Mouse (Mus musculus) ES-CJ7 (cell line): ENCODE results near the gene Dgke.
A peak's percentile ranks its signal among the peaks of the same experiment; 100 is the strongest.
"Not testable (repeated sequence)": the region's sequence is repeated elsewhere in the genome, so short reads cannot be mapped to it uniquely, and the experiment has no call there.

Source experiments
- DNase-seq: peaks from one replicate; pipeline ENCODE4 v3.0.0; 2011; ENCODE audit warnings: low read depth, low spot score

Dgke gene

GRCm38 (mm10) chr11:89074783-89075413, 8.2 kb upstream of the Dgke start:
- no peak for DNase-seq

DNA sequence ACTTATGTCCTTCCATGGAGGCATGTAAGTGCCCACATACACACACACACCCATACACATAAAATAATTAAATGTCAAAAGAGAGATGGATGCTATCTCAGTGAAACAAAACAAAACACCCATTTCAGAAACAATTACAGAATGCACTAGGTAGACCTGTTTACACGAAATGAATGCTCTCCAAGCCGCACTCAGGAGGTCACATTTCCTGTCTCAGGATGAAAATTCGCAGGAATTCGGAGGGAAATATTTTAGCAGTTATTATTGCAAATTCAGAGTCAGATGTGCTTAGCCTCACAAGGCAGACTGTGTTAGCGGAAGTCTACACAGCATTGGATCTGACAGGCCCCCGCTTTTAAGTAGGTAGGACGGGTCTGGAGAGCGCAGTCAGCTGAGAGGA, 6.9 kb upstream of the Dgke start, which contains the start of gene Gm525:
Gene Gm525 (plus strand): TSS at position 301 of the 400 bp plus-strand sequence.
- DNase-seq = no peak

- no peak for DNase-seq
Measured at GRCm38 (mm10) chr11:89071522-89071921, 4.9 kb upstream of the Dgke start.

GRCm38 (mm10) chr11:89069303-89069702, 2.7 kb upstream of the Dgke start:
- peak; percentile 90 for DNase-seq

DNA sequence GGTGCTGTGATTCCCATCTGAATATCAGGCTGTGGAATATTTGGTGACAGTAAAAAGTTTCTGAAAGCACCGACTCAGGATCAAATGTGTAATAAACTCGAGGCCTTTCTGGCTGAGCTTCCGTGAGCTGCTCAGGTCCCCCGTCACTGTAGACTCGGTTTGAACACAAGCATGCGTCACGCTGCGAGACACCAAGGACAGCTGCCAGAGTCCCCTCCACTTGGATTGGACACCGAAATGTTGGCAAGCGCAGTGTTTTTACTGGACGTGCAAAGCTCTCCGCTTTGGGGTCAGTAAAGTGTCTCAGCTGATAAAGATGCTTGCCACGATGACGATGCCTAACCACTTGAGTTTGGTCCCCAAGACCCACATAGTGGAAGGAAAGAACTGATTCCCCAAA, 2.0 kb upstream of the Dgke start:
- DNase-seq = peak; percentile 66

GRCm38 (mm10) chr11:89067871-89068490, 1.3 kb upstream of the Dgke start:
- peak; percentile 98 for DNase-seq

DNA sequence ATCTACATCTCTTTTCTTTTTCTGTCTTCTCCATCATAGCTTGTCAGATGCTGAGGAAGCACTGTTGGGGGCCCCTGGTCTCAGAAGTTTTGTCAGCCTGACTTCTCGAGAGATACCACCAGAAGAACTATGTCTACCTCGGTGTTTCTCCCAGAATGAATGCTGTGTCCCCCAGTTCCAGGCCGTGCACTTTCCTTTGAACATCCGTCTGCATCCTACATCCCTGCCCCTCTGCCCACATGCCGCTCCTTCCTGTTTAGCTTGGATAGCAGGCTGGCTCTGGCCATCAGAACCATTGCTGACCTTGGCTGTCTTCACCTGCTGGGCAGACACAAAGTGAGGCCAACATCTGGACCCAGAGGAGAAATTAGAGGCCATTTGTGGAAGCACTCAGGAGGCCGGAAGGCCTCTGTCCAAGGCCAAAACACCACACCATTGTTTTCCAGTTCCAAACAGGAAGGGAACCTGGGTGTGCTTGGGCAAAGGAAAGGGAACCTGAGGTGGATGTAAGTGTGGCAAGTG, 712 bp upstream of the Dgke start:
- DNase-seq = peak; percentile 86

DNA sequence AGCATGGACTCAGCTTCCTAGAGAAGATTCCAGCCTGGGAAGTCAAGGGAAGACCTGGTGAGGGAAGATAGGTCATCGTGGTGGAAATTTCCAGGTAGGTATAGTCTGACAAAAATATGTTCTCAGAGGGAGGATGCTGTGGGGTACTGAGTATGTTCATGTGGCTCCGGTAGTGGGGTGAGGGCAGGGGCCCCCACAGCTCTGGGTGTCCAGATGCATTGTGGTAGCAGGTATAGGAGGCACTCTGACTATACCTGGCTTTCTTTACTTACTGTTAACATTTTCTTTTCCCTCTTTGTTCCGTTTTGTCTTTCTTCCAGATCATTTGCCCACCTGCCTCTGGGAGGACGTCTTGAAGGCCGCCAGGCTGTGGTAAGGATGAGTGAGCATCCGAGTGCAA, 524 bp downstream of the Dgke start:
- DNase-seq = no peak

- DNase-seq = peak; percentile 83
Measured at GRCm38 (mm10) chr11:89065297-89065696, 1.4 kb downstream of the Dgke start.

DNA sequence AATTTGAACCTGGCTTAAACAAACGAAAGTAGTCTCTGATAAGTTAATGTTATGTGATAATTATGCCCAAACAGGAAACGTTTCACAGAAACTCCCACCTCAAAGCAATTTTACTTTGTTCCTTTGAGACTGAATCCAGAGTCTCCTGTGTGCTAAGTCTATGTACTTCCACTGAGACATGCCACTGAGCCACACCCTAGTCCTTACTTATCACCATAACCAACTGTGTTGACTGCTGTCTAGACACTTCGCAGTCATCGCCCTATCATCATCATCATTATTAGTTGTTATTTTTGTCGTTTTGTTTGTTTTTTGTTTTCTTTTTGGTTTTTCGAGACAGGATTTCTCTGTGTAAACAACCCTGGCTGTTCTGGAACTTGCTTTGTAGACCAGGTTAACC, 2.3 kb downstream of the Dgke start:
- DNase-seq = no peak

DNA sequence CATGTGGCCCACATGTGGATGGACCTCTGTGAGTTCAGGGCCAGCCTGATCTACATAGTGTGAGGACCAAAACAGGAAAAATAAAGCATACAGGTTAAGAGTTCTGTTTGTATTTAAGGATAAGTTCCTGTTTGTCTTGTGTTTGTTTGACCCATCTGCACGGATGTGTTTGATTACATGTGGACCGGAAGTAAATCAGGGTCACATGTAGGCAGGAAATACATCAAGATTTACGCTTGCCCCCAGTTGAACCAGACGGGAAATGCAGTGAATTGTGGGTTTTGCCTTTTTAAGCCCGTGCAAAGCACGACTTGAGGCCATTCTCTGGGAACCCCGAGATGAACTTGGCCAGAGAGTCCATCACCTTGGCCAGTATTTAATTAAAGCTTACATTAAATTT, 5.3 kb downstream of the Dgke start:
- DNase-seq = no peak

GRCm38 (mm10) chr11:89060423-89061089, 6.1 kb downstream of the Dgke start:
- peak; percentile 98 for DNase-seq

GRCm38 (mm10) chr11:89059919-89060422, 6.7 kb downstream of the Dgke start:
- peak; percentile 43 for DNase-seq

DNA sequence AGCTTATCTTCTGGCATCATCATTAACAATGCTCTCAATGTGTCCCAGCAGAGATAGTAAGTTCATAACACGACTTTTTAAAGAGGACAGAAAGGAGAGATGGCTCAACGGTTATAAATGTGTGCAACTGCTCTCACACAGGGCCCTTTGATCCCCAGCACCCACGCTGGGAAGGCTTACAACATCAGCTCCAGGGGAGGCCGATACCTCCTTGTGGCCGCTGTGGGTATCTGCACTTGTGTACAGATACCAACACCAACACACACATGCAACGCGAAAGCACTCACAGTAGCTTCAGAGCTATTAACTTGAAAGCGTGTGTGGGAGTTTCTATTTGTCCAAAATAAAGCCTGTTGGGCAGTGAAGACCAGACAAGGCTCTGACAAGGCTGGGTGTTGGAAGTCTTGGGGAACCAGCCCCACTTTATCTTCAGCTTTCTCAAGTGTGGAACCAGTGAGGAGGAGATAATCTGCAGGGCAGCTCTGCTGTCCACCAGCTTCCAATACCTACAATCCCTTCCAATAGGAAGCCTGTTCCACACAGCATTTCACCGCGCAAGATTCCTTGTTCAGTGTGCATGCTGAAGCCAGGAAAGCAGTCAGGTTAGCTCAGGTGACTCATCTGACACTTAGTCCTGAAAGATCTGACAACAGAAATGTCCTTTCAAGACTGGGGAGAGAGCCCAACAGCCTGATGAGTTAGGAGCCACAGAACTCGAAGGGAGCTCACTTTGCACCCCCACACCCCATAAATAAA, 8.0 kb downstream of the Dgke start:
- peak; percentile 86 for DNase-seq

- DNase-seq = no peak
Measured at GRCm38 (mm10) chr11:89055931-89056690, 10.5 kb downstream of the Dgke start.

DNA sequence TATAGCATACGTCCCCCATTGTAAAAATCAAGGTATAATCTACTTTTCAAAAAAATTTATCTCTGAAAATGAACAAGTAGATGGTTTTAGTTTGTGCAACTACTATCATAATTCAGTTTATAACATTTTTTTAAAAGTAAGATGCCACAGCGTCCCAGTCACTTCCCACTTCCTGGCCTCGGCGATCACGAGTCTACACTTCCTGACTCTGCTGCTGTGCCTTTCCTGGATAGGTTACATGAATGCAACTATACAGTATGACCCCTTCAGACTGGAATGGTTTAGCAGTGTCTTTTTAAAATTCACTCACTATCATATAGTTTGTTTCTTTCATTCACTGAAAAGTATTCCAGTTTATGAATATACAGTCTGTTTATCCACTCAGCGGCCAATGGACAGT, 14.9 kb downstream of the Dgke start:
- DNase-seq = no peak

- DNase-seq = peak; percentile 71
Measured at GRCm38 (mm10) chr11:89046021-89046420, 20.6 kb downstream of the Dgke start.

- DNase-seq = not testable (repeated sequence)
Measured at GRCm38 (mm10) chr11:89045501-89045900, 21.1 kb downstream of the Dgke start.

- no peak for DNase-seq
Measured at GRCm38 (mm10) chr11:89043046-89043445, 23.6 kb downstream of the Dgke start.

DNA sequence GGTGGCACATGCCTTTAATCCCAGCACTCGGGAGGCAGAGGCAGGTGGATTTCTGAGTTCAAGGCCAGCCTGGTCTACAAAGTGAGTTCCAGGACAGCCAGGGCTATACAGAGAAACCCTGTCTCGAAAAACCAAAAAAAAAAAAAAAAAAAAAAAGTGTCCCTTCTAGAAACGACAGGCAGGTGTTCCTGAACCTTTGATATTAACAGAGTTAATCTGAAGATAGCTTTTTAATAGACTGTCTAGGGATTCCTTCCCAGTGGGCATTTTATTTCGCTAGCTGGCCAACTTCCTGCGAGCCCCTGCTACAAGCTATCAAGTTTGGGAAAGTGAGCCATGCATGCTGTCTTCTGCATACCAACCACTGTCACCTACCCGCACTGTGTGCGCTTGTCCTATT, 25.6 kb downstream of the Dgke start:
- DNase-seq = not testable (repeated sequence)

DNA sequence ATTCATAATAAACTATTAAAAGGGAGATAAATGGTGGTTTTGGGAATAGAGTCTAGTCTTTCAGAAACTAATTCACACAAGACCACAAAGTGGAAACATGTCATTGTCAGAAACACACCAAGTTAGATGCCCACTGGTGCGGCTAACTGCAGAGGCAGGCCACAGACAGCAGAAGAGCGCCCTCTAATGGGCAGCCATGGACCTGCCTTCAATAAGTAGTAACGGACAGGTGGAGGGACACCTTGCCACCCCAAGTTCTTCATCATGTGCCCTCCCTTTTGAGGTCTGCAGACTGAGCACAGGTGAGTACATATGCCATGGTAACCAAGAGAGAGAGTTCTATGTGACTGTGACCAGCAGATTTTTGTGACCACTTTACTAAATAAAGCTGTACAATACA, 27.3 kb downstream of the Dgke start:
- peak; percentile 73 for DNase-seq
